Mouse (Mus musculus) lung, embryonic 16.5 days (tissue): ENCODE results near the gene Zfpm1. TPM values are rescaled to one million over a fixed set of nuclear protein-coding genes. Genes with fewer than 3 reads are reported as not detected.

Experiments
- ATAC-seq: fragments of 200-750 bp; cut with Nextera tagmentation; 2 replicates; pipeline ENCODE4 v1.8.0; 2017; ENCODE audit warnings: low read depth, mild to moderate bottlenecking, moderate library complexity
- H3K27ac ChIP-seq: fragments of 300-500 bp; sonication (generic); 2 replicates; pipeline ENCODE4 v1.5.1; 2014; ENCODE audit warnings: mild to moderate bottlenecking, control low read depth, low read length
- H3K27me3 ChIP-seq: fragments of 300-500 bp; sonication (generic); 2 replicates; pipeline ENCODE4 v1.6.1; 2014; ENCODE audit warnings: low read depth, low read length, mixed read lengths; ENCODE audit not compliant: control insufficient read depth, insufficient read depth
- H3K36me3 ChIP-seq: fragments of 300-500 bp; sonication (generic); 2 replicates; pipeline ENCODE4 v1.6.1; 2014; ENCODE audit warnings: low read length; ENCODE audit not compliant: control insufficient read depth, insufficient read depth
- H3K4me1 ChIP-seq: fragments of 300-500 bp; sonication (generic); replicated peaks from 2 replicates; pipeline ENCODE4 v1.6.1; 2014; ENCODE audit warnings: low read length, mixed read lengths; ENCODE audit not compliant: control insufficient read depth, insufficient read depth
- H3K4me2 ChIP-seq: fragments of 300-500 bp; sonication (generic); 2 replicates; pipeline ENCODE4 v1.6.1; 2014; ENCODE audit warnings: low read depth, low read length, control low read depth
- H3K4me3 ChIP-seq: fragments of 300-500 bp; sonication (generic); 2 replicates; pipeline ENCODE4 v1.5.1; 2014; ENCODE audit warnings: mild to moderate bottlenecking, low read length, control low read depth
- H3K9ac ChIP-seq: fragments of 300-500 bp; sonication (generic); 2 replicates; pipeline ENCODE4 v1.6.1; 2014; ENCODE audit warnings: low read length, control low read depth
- H3K9me3 ChIP-seq: fragments of 300-500 bp; sonication (generic); 2 replicates; pipeline ENCODE4 v1.6.1; 2016; ENCODE audit warnings: low read length; ENCODE audit not compliant: control insufficient read depth
- WGBS: fragments of 180-500 bp; shearing (Covaris S2); extraction: QIAGEN DNeasy Blood & Tissue Kit; methylation state at CpG from one replicate; pipeline ENCODE4 v1.1.7; 2014; 5-methylcytosine and 5-hydroxymethylcytosine counted together
- polyA plus RNA-seq: library from polyadenylated mRNA; unstranded; fragments of >200 nt; fragmentation: Nextera tagmentation; extraction: Ambion mirVana; gene quantifications from 2 replicates; pipeline ENCODE4 v1.2.1, GENCODE M21; 2015

The Zfpm1 gene
- polyA plus RNA-seq, 1 experiment from 2014 or later, result 1.2 TPM

DNA sequence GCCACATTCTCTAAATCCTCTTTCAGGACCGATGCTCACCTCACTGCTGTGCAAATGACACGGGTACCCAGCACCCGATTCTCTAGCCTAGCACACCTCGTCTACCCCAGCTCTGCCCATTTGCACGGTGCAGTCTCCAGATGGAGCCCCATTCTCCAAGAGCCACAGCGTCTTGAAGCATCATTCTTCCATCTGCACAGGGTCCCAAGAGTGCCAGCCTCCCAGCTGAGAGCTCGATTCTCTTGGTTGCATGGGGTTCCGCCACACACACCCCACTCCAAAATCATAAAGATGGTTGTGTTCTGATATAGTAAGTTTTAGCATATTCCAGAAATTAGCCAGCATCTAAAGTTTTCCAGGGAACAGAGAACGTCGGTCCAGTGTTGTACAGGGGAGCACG is 61.4 kb downstream of the Zfpm1 start:
- peaks cover 19% of the 10 kb centered on the region for H3K4me1 ChIP-seq
- ATAC-seq, result no peak
- no peaks in the 10 kb centered on the region for H3K36me3 ChIP-seq
- peaks cover 7% of the 10 kb centered on the region; the same call in 1 of the 2 replicates for H3K27me3 ChIP-seq
- H3K4me2 ChIP-seq, result peak overlapping the region; percentile 49
- H3K9me3 ChIP-seq, result no peaks in the 10 kb centered on the region
- peak overlapping the region; percentile 30 for H3K4me3 ChIP-seq
- 5% methylated on average over 11 of the region's 11 CpGs for WGBS
- H3K27ac ChIP-seq, result no peak overlapping the region
- H3K9ac ChIP-seq, result peak overlapping the region; percentile 26; the same call in 1 of the 2 replicates

DNA sequence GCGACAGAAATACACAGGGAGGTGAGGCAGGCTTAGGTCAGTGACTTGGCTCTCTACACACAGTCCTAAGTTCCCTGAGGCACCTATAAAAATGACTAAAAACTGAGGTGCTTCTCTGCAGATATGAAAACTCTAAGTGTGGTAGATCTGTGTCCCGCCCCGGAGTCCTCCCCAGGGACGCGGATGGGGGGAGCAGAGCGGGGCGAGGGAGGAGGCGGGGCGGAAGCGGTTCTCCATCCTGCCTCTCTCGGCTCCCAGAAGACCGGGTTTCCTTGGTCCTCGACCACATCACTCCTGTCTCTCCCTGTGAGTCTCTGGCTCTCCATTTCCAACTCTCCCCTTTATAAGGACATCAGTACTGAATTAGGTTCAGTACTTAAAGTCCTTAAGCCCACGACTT is 61.8 kb downstream of the Zfpm1 start:
- no peak overlapping the region for H3K27ac ChIP-seq
- ATAC-seq, result peak; percentile 44
- no peaks in the 10 kb centered on the region for H3K36me3 ChIP-seq
- peak overlapping the region; percentile 49 for H3K4me2 ChIP-seq
- peaks cover 7% of the 10 kb centered on the region; the same call in 1 of the 2 replicates for H3K27me3 ChIP-seq
- H3K4me1 ChIP-seq, result peaks cover 19% of the 10 kb centered on the region
- H3K9ac ChIP-seq, result 0 out of 2 replicates have a peak overlapping the region, but pooled peaks have one; percentile 25
- peak overlapping the region; percentile 30 for H3K4me3 ChIP-seq
- H3K9me3 ChIP-seq, result no peaks in the 10 kb centered on the region
- WGBS, result 0% methylated on average over 14 of the region's 14 CpGs

DNA sequence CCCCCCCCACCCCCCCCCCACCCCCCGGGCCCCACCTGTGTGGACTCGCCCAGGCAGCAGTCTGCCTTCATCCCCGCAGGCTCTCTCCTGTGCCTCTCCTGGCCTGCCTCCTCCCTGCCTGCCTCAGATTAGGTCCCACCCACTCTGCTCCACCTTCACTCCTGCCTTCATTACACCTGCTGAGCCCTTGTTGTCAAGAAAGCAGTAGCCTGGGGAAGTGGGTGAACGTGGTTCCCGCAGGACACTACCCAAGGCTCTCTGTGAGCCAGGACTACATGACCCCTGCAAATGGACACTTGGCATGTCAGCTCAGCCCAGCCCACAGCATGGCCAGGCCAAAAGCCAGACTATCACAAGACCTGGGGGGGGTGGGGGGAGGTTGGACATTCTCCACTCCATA is 62.3 kb downstream of the Zfpm1 start:
- no peaks in the 10 kb centered on the region for H3K9me3 ChIP-seq
- H3K4me1 ChIP-seq, result peaks cover 19% of the 10 kb centered on the region
- H3K27ac ChIP-seq, result no peak overlapping the region
- peak overlapping the region; percentile 49 for H3K4me2 ChIP-seq
- H3K36me3 ChIP-seq, result no peaks in the 10 kb centered on the region
- peaks cover 7% of the 10 kb centered on the region; the same call in 1 of the 2 replicates for H3K27me3 ChIP-seq
- H3K4me3 ChIP-seq, result no peak overlapping the region
- WGBS, result 2% methylated on average over 2 of the region's 5 CpGs
- H3K9ac ChIP-seq, result no peak overlapping the region
- peak; percentile 76 for ATAC-seq

DNA sequence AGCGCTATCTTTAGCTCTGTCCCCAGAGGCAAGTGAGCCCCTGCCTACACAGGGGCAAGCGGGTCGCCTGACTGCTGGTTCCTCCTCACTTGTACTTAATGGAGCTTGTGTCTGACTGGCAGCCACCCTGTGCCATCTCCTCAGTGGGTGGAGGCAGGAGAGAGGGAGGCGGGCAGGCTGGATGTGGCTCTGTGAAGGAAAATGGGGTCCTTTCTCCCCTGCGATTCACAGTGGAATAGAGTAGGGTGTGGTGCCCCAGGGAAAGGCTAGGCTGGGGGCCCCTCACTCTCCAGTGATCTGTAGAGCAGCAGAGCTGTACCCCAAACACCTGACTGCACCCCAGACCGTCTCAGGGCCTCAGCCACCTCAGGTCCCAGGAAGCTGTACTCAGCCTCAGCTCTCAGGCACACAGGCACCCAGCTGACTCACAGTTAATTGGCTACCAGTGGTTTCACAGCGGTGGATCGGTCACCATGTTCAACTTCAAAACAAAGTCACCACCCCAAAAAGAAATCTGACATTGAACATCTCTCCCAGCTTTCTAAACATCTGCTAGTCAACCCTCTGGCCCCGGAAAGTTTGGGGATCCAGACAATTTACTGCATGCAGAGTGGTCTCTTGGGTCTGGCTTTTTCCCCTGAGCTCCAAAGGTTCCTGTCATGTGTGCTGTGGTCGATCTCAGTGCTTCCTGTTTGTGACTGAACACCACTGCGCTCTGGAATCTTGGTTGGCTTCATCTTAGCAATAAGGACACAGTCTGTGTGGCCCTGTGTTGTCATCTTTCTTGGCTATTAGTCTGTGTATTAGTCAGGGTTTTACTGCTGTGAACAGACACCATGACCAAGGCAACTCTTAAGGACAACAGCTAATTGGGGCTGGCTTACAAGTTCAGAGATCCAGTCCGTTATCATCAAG is 63.5 kb downstream of the Zfpm1 start:
- 53% methylated on average over 12 of the region's 12 CpGs for WGBS
- ATAC-seq, result no peak
- Histone ChIP-seq H3K36me3 (no peaks in the 10 kb centered on the region), H3K4me1 (peaks cover 19% of the 10 kb centered on the region), H3K9me3 (no peaks in the 10 kb centered on the region), H3K4me2 (no peak overlapping the region), H3K27ac (no peak overlapping the region), H3K27me3 (peaks cover 7% of the 10 kb centered on the region; the same call in 1 of the 2 replicates), H3K9ac (no peak overlapping the region), H3K4me3 (no peak overlapping the region)

DNA sequence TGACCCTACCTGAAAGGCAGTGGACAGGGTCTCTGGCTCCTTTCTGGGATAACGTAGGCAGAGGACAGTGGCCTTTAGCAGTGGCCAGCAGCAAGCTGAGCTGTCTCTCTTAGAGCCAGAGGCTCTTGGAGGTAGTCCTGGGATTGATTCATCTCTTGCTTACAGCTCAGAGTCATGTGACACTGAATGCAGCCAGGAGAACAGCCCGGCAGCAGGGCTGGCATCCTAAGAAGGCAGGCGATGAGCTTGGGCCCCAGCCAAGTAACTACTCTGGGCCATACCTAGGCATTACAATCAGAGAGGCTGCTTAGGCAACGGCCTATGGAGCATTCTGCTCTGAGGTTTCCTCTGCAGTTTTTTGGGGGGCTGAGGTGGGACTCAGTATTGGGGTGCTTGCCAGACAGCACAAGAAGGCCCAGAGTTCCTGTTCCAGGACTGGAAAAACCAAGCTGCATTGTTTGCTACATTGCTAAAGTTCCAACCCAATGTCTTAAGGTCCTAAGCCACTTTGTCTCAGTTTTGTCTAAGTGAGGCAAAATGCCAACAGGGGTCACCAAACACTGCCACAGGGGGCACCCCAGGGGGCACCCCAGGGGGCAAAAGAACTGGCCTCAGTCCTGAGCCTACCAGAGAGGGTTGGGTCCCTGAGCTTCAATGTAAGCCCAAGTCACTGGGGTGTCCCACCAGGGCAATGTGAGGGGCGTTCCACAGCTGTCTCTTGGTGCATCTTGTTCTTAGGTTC is 66.0 kb downstream of the Zfpm1 start:
- Histone ChIP-seq H3K4me2 (no peak overlapping the region), H3K27ac (no peak overlapping the region), H3K9me3 (no peaks in the 10 kb centered on the region), H3K4me3 (no peak overlapping the region), H3K27me3 (peaks cover 5% of the 10 kb centered on the region; the same call in 1 of the 2 replicates), H3K9ac (no peak overlapping the region), H3K36me3 (no peaks in the 10 kb centered on the region), H3K4me1 (peaks cover 15% of the 10 kb centered on the region)
- 53% methylated on average over 5 of the region's 5 CpGs for WGBS
- ATAC-seq, result no peak

DNA sequence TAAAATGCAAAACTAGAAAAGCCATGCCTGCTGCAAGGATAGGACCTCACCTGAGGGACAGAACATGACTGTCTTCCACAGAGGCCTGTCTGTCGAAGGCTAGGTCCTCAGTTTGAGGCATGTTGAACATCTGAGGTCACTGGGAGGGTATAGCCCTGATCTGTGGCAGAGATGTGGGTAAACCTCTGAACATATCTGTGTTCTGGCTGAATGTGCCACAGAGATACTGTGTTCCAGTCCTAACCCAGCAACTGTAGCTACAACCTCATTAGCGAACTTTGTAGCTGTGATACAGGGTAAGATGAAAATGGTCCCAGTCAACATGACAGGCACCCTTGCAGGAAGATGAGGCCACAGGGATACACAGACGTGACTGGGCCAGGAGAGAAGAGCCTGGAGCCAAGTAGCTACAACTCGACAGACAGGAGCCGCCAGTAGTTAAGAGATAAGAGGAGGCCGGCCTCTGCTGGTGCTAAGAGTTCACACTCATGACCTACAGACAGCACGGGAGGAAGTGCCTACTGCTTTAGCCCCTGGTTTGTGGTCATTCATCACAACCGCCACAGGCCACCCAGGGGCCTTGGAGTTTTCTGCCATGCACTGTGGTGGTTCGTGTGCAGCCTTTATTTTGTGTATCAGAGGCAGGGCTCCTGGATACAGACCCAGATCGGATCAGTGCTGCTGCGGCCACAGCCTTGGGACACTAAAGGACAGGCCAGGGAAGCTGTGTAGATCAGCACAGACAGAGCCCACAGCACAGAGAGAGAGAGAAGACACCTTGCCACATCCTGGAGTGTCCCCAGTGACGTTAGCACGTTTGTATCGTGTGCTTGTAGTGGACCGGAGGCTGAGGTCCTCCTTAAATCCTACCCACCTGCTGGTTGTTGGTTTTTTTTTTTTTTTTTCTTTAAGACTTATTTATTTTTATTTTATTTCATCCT is 67.7 kb downstream of the Zfpm1 start:
- H3K9ac ChIP-seq, result no peak overlapping the region
- 30% methylated on average over 15 of the region's 15 CpGs for WGBS
- H3K9me3 ChIP-seq, result no peaks in the 10 kb centered on the region
- peaks cover 2% of the 10 kb centered on the region for H3K4me1 ChIP-seq
- peaks cover under 1% of the 10 kb centered on the region; the same call in 1 of the 2 replicates for H3K27me3 ChIP-seq
- no peak for ATAC-seq
- H3K4me3 ChIP-seq, result no peak overlapping the region
- no peaks in the 10 kb centered on the region for H3K36me3 ChIP-seq
- no peak overlapping the region for H3K27ac ChIP-seq
- H3K4me2 ChIP-seq, result no peak overlapping the region

DNA sequence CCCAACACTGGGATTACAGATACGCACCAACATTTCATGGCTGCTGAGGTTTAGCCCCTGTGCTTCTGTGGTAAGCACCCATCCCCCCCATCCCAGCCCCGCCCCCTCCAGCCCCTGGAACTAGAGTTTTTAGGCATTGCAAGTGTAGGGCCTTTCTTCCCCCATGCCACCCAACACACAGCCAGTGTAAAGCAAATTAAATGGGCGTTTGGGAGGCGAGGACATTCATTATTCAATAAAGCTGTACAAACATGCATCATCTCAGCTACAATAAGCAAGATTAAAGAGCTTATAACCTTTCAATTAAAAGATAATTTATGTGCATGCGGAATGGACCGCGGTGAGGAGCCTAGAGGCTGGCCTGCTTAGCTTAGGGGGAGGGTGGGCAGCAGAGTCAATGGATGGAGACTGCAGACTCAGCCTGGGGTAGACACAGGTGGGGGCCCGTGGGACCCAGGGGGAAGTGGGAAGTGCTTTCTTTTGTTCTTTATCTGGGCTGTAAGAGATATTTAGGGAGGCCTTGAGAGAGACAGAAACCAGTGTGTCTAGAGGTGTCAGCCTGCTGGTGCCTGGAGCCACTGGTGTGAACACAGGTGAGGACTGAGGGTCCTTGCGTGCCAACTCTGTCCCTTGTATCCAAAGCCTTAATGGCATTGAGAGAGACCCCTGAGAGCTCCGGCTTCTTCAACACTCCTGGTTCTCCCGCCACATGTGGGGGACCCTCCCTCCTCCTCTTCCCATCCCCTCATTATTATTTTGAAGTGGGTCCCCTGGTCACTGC is 68.6 kb downstream of the Zfpm1 start:
- Histone ChIP-seq H3K9me3 (no peaks in the 10 kb centered on the region), H3K4me3 (no peak overlapping the region), H3K9ac (no peak overlapping the region), H3K4me2 (no peak overlapping the region), H3K36me3 (no peaks in the 10 kb centered on the region), H3K27me3 (no peaks in the 10 kb centered on the region; the same call in 1 of the 2 replicates), H3K27ac (no peak overlapping the region), H3K4me1 (peaks cover 3% of the 10 kb centered on the region; the same call in 1 of the 2 replicates)
- WGBS, result 34% methylated on average over 11 of the region's 11 CpGs
- ATAC-seq, result no peak

DNA sequence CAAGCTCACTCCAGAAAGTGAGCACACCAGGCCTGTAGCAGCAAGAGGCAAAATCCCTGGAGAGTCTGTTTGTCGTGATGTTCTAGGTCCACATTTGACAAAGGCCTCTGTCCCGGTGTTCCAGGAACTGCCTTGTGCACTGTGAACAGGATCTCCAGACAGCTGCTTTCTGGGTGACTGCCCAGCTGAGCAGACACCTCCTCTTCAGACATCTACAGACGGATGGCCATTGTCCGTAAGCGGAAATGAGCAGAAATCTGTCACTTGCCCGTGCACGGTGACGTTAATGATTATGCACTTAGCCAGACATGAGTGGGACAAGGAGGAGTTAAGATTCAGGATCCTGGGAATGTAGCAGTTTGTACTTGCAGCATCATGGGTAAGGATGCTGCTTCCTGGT is 72.2 kb downstream of the Zfpm1 start:
- Histone ChIP-seq H3K9ac (no peak overlapping the region), H3K9me3 (no peaks in the 10 kb centered on the region), H3K4me2 (no peak overlapping the region), H3K27me3 (no peaks in the 10 kb centered on the region; the same call in 1 of the 2 replicates), H3K4me3 (no peak overlapping the region), H3K4me1 (peaks cover 9% of the 10 kb centered on the region; the same call in 1 of the 2 replicates), H3K27ac (no peak overlapping the region), H3K36me3 (no peaks in the 10 kb centered on the region)
- WGBS, result 73% methylated on average over 8 of the region's 8 CpGs
- ATAC-seq, result 0 out of 2 replicates have a peak, but pooled peaks have one; percentile 7
